Mouse (Mus musculus) spleen, postnatal 4 days (tissue): Measurements from ENCODE around the gene Gm20716.
"Not testable (repeated sequence)": the region's sequence is repeated elsewhere in the genome, so short reads cannot be mapped to it uniquely, and the experiment has no call there.

Experiments
- DNase-seq, 2 experiments: peaks; one replicate each; pipeline ENCODE4 v3.0.0; 2022; ENCODE audit warnings: low spot score in 2 of 2

Gene Gm20716

DNA sequence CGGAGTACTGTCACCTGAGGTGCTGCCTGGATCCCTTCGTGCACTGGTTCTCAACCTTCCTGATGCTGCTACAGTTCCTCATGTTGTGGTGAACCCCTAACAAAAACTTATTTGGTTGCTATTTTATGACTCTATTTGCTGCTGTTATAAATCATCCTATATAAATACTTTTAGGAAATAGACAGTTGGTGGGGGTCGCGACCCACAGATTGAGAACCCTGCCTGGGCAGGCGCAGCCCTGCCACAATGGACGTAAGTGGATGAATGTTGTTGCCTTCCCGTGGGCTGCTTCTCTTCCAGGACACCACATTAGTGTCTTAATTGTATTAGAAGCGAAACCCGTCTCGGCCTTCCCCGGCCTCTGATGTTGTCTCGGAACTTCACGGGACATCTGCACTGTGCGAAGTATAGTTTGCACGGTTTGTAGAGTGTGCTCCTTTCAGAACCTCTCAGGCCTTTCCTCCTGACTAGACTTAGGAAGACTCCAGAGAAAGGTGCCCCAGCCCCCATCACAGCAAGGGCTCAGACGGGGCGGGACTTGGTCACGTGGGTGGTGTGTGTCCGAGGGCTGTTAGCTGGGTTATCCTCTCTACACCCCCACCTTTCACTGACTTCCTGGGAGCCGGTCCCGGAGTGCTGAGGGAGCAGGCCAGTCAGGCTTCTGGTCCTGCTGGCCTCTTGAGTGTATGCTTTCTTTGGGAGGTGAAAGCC is 63.3 kb downstream of the Gm20716 start:
- no peak for DNase-seq

DNA sequence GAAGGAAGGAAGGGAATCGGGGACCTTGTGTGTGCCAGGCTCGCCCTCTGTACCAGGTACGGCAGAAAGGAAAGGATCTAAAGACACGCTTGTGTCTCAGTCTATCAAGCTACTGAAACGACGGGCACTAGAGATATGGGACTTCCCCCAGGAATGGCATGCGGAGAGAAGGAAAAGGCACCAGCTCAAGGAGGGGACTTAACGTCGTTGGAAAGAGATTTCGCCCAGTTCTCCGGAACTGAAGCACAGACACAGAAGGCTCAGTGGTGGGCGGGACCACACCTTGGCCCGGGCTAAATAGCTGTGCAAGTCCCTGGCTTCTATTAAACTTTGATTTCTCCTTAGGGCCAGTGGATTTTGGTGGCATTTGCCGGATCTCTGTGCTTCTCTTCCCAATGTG is 68.2 kb downstream of the Gm20716 start:
- DNase-seq: no peak

DNA sequence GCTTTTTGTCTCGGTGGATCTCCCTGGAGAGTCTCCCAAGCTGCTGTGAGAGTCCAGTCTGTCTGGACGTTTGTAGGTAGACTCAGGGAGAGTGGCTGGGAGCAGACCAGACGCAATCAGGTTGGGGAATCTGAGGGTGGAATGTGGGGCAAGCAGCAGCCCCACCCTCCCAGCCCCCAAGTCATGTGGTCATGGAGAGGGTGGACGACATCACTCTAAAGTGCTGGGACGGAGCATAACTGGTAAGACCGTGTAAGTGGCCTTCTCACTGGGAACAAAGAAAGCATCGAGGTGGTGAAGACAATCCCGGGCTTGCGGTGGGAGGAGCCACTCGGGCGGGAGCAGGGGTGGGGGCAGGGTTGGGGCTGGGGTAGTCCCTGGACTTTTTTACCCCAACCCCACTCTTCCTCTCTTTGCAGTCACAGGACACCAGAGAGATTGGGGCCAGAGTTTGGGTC is 68.6 kb downstream of the Gm20716 start:
- DNase-seq: no peak

DNA sequence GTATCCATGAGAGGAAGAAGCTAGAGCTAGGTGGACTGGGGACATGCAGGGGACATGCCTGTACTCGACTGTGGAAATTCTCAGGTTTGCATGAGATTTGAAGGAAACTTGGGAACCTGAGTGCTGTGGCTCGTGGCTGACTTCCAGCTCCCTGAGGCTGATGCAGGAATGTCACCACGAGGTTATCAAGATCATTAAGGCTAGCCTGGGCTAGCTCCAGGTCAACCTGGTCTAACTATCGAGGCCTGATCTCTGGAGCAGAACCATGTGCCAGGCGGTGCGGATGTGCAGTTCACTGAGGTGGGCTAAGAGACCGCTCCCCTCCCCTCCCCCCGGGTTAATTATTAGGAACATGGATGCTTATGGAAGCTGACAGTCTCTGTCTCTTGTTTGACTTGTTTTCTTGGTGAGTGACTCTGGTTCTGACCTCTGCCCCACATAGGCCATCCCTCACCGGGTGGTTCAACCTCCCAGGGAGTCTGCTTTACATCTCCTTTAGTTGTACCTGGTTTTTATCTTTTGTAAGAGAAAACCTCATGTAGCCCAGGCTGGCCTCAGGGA is 69.7 kb downstream of the Gm20716 start:
- DNase-seq: no peak

DNA sequence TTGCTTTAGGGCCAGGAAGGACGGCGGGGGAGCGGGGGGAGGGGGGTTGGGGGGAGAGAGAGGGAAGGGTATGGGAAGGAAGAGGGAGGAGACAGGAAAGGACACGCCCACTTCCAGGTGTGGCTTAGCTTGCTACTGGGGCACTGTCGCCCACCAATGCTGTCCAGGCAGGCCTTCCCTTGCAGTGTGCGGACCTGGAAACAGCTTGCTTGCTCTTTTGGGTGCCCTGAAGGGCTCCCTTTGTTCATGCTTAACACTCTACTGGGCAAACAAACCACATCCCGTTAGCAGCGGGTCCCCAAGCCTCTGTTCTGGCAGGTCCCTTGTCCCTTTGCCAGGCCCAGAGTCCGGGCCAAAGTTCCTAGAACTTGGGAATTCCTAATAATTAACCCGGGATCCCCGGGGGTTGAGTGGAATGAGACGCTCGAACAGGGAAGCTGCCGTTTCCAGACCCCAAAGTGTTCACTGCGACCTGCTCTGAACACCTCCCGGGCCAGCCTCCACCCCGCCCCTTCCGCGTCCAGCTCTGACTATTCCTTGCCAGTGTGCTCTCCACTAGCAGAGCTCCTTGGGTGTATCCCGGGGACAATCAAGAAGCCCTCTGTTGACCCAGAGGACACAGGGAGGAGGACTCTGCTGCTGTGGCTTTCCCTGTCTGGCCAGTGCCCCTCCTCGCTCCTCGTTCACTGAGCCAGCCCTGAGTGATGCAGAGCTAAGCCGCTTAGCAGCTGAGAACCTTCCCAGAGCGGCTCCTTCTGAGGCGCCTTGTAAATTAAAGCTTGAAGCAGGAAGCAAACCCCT is 71.1 kb downstream of the Gm20716 start:
- no peak for DNase-seq

DNA sequence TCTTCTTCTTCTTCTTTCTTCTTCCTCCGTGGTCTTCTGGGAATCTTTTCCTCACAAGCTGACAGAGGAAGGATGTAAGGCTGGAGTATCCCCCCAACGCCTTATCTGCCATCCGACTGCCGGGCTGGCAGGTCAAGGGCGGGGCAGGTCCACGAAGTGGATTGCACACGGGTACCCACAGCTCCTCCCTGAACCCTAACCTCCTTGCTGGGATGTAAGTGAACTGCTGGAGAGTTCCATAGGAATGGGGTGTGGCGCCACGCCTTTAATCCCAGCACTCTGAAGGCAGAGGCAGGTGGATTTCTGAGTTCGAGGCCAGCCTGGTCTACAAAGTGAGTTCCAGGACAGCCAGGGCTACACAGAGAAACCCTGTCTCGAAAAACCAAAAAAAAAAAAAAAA is 72.2 kb downstream of the Gm20716 start:
- not testable (repeated sequence) for DNase-seq

DNA sequence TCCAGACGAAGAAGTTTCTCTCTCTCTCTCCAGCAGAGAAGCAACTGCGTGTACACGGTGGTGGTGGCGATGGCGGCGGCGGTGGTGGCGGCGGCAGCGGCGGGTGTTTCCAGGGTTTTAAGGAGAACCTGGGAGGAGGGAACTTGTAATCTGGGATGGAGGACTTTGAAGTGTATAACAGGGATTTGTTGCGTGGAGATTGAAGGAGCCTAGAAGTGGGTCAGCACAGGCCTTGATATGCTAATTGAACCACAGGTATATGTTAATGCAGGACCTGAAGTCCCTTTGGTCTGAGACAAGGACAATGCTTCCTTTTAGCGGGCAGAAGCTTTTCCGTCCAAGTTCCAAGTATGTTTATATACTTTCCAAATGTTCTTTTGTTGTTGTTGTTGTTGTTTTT is 73.8 kb downstream of the Gm20716 start:
- no peak for DNase-seq

DNA sequence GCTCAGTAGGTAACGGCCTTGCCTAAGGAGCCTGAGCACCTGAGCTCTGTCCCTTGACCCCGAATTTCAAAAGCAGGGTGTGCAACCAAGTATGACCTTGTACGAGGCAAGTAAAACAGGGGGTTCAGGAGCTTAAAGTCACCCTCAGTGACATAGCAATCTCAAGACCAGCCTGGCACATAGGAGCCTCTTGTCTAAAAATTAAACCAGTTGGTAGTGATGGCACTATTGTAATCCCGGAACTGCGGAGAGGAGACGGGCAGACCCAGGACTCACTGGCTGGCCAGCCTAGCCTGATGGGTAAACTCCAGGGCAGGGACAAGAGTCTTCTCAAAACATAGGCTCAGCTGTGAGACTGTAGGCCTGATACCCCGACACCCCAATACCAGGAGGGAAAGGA is 74.5 kb downstream of the Gm20716 start:
- no peak for DNase-seq

DNA sequence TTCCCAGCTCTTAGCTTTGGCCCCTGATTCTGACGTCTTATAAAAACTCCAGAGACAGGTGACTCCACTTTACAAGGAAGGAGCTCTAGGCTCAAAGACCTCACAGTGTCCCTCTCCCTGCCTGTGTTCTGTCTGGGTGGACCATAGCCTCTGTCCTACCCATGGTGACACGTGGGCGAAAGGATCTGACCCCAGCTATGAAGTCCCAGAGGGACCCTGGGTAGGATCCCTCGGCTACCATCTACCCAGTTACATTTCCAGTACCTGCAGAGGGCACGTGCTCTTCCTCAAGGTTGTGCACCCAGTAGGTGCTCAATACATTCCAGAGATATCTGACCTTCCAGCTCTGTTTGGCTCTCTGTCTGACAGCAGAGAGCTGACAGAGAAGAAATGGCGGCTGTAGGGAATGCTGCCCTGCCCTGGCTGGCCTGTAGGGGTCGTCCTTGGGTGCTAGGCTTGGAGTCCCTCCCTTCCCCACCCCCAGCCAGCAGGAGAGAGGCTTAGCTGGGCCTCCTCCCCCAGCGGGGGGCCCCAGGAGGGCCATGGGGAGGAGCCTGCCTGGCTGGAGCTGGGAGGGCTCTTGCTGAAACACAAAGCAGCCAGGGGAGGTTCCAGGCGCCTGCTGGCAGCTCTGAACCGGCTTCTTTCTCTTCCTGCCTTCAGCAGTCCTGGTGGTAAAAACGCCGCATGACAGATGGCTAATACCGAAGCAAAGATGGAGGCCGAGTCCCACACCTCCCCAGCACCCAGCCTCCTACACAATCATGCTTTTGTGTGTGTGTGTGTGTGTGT is 75.9 kb downstream of the Gm20716 start:
- DNase-seq: peak; percentile 87 to 93

DNA sequence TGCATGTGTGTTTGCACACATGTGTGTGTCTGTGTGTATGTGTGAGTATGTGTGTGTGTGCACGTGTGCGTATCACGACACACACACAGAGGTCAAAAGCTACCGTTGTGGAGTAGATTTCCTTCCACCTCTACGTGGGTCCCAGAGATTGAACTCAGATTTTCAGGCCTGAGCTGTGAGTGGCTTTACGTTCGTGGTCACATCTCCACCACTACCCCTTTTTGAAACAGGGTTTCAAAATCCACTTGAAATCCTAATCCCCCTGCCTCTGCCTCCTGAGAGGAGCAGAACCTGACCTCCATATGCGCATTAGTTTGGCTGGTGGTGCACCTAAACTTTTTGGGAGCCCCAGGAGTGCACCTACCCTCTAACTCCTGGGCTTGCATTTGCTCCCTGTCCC is 80.9 kb downstream of the Gm20716 start:
- no peak for DNase-seq

DNA sequence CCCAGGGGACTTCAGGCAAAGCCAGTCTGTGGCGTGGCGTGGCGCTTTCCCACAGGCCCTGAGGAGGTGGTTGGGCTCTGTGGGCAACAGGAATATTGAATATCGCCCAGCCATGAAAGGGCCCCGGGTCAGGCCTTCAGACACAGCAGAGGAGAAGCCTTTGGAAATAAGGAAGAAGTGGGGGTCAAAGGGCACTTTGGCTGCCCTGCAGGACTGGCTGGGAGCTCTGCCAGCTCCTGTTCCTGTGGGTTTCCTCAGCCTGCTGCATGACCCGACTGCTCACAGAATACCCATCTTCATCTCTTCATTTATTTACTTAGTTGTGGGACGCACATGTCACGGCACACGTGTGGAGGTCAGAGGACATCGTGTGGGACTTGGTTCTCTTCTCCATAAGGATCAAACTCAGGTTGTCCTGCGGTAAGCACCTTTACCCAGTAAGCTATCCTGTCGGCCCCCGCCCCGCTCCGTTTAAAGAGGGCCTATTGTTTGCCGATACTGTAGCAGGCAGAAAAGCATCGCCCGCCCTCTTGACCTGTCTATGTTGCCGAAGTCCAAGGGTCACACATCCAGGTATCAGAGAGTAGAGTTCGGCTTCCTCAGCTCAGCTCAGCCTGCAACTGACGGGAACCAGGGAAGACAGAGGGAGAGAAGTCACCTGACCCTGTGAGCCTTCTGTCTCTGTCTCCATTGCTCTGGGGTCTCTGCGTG is 82.3 kb downstream of the Gm20716 start:
- DNase-seq: no peak

DNA sequence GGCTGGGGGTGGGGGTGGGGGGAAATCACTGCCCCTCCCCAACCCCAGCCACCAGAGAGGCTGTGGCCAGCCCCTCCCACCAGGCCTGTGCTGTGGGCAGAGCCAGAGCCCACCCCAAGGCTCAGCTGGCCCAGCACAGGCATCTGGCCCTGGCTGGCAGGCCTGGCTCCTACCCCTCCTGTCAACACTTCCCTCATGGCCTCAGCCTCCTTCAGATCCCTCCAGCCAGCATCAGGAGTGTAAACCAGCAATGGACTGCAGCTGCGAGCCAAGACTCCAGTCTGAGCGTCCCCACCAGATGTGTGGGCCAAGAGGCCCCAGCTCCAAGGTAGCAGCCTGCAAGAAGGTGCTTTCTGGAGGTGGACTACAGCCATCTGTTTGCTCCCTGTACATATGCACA is 84.7 kb downstream of the Gm20716 start:
- no peak for DNase-seq

DNA sequence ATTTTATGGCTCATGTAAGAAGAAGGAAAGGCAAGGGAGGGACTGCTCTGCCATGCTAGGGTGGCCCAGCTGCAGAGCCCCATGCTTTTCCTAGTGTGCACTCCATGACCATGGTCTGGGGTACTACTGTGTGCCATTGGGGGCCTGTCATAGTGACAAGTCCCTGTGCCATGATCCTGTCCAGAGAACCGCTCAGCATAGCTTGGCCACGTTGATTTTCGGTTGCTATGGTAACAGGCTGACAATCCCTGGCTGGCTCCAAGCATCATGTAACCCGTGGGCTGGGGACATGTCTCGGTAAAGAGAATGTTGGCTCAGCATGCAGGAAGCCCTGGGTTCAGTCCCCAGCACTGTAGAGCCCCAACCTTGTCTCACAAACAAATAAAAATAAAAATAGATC is 86.4 kb downstream of the Gm20716 start:
- DNase-seq: no peak

DNA sequence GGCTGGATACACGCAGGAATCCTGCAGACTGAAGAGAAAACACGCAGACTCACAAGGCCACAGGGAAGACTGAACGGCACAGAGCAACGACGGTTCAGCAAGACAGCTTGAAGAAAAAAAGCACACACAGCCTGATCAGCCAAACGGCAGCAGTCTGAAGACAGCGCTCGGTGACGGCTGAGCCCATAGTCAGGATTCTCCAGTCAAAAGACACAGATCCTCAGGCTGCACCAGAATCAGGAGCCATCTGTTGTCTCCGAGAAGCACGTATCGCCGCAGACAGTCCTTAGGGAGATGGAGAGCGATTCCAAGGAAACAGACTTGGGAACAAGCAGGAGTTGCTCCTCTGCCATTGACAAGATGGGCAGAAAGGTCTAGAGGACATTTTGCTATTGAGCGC is 93.0 kb downstream of the Gm20716 start:
- DNase-seq: no peak
